Mouse (Mus musculus) stomach, postnatal 0 days (tissue): ENCODE data around the gene Trpv3.

Experiments
- CTCF ChIP-seq: IDR thresholded peaks from 2 replicates; pipeline ENCODE4 v1.5.1; 2016; ENCODE audit warnings: antibody characterized with exemption, low read depth, mild to moderate bottlenecking, moderate library complexity
- EP300 ChIP-seq: optimal IDR thresholded peaks from 2 replicates; pipeline ENCODE3; 2016; ENCODE audit warnings: antibody characterized with exemption

- TF ChIP-seq CTCF = no peak
- no peak for TF ChIP-seq EP300
Observed at GRCm38 (mm10) chr11:73326485-73326886, 59.3 kb downstream of the Trpv3 start.
